Mouse (Mus musculus): ENCODE results near the gene Eln. TPM values are rescaled to one million over a fixed set of nuclear protein-coding genes. Genes with fewer than 3 reads are reported as not detected.

Gene Eln
- total and polyA plus RNA-seq, 3 experiments, result 0.22 TPM; not detected in 2

DNA sequence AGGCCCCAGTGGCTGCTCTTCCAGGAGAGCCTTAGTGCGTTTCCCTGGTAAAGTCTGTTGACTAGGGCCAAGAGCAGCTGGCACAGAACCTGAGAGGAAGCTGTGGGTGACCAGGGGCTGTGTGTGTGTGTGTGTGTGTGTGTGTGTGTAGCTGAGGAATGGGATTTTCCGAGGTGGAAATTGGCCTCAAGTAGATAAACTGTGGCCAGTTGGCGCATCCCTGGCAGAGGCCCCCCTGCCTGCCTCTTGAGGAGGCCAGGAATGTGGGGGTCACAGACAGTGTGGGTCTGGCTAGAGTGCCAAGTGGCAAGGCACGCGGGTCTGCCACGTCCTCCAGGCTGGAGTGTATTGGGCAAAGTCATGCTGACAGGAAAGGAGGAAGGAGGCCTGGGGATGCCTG lies 37.8 kb downstream of the Eln start:
- Histone ChIP-seq H3K4me3 (ENCODE audit: low read depth, low read length) (no peak overlapping the region), H3K27me3 (ENCODE audit: insufficient read depth, low read length) (peaks cover 10% of the 10 kb centered on the region), H3K4me1 (ENCODE audit: insufficient read depth, low read depth, low read length) (no peaks in the 10 kb centered on the region), H3K9me3 (replicated peaks) (no peaks in the 10 kb centered on the region), H3K36me3 (replicated peaks) (no peaks in the 10 kb centered on the region)
- no peak for ATAC-seq (ENCODE audit: extremely low read depth, insufficient number of reproducible peaks, low FRiP score, poor library complexity, severe bottlenecking)
- DNase-seq (ENCODE audit: low spot score), result no peak
- no peak for TF ChIP-seq GATA1 (IDR thresholded peaks at IDR 0.05; ENCODE audit: borderline replicate concordance, low read length)
- no peak for TF ChIP-seq POLR2AphosphoS5 (IDR thresholded peaks at IDR 0.05; ENCODE audit: insufficient replicate concordance, low read depth, low read length)
- no peak for TF ChIP-seq GATA2 (IDR thresholded peaks at IDR 0.05; ENCODE audit: borderline replicate concordance, low read depth, low read length)
- no peak for TF ChIP-seq TAL1 (conservative IDR thresholded peaks at IDR 0.05; ENCODE audit: low read depth, low read length)
- no peak for TF ChIP-seq CTCF (IDR thresholded peaks at IDR 0.05; ENCODE audit: low read depth, low read length)

DNA sequence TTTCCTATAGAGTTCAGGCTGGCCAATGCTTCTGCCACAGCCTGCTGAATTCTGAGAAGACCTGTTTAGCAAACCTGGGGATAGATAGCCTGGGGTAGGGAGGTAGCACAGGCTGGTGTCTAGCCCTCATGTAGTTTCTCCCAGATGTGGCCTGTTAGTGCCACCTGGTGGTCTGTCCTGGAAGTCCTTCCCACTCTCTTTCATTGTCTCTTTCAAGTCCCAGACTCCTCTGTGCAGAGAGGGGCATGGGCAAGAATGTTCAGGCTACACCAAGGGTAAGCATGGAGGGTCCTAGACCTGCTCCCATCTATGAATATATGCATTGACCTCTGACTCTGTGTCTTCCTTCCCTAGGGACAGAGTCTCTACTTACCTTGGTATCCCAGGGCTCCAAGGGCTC lies 43.0 kb downstream of the Eln start:
- ATAC-seq (ENCODE audit: extremely low read depth, insufficient number of reproducible peaks, low FRiP score, poor library complexity, severe bottlenecking), result 0 out of 2 replicates have a peak, but pooled peaks have one; percentile 49
- Histone ChIP-seq H3K27me3 (ENCODE audit: insufficient read depth, low read length) (peaks cover 27% of the 10 kb centered on the region), H3K36me3 (replicated peaks) (no peaks in the 10 kb centered on the region), H3K4me1 (ENCODE audit: insufficient read depth, low read depth, low read length) (no peaks in the 10 kb centered on the region), H3K4me3 (ENCODE audit: low read depth, low read length) (no peak overlapping the region), H3K9me3 (replicated peaks) (no peaks in the 10 kb centered on the region)
- no peak for TF ChIP-seq GATA1 (IDR thresholded peaks at IDR 0.05; ENCODE audit: borderline replicate concordance, low read length)
- TF ChIP-seq TAL1 (conservative IDR thresholded peaks at IDR 0.05; ENCODE audit: low read depth, low read length), result no peak
- TF ChIP-seq GATA2 (IDR thresholded peaks at IDR 0.05; ENCODE audit: borderline replicate concordance, low read depth, low read length), result no peak
- TF ChIP-seq CTCF (IDR thresholded peaks at IDR 0.05; ENCODE audit: low read depth, low read length), result peak; percentile 76
- DNase-seq (ENCODE audit: low spot score), result peak; percentile 36

DNA sequence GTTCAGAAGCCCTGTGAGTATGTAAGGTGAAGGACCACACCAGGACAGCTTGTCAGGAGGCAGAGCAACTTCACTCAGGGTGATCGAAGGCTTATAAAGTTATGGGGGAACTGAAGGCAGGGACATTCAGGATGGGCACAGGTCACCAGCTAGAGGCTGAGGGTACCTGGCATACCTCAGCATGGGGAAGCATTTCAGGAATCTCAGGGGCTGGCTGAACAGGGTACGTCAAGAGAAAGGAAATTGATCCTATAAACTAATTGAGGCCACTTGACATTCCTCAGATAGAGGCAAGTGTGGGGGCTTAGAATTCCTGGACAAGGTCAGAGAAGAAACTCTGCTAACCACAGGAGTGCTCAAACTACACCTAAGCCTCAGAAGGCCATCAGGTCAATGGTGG lies 51.6 kb downstream of the Eln start:
- DNase-seq (ENCODE audit: low spot score) (no peak), ATAC-seq (ENCODE audit: extremely low read depth, insufficient number of reproducible peaks, low FRiP score, poor library complexity, severe bottlenecking) (no peak)
- H3K9me3 ChIP-seq (replicated peaks), result no peaks in the 10 kb centered on the region
- no peaks in the 10 kb centered on the region for H3K36me3 ChIP-seq (replicated peaks)
- TF ChIP-seq POLR2AphosphoS5 (IDR thresholded peaks at IDR 0.05; ENCODE audit: insufficient replicate concordance, low read depth, low read length), result no peak
- no peak overlapping the region for H3K4me3 ChIP-seq (ENCODE audit: low read depth, low read length)
- peaks cover 27% of the 10 kb centered on the region for H3K27me3 ChIP-seq (ENCODE audit: insufficient read depth, low read length)
- H3K4me1 ChIP-seq (ENCODE audit: insufficient read depth, low read depth, low read length), result no peaks in the 10 kb centered on the region

DNA sequence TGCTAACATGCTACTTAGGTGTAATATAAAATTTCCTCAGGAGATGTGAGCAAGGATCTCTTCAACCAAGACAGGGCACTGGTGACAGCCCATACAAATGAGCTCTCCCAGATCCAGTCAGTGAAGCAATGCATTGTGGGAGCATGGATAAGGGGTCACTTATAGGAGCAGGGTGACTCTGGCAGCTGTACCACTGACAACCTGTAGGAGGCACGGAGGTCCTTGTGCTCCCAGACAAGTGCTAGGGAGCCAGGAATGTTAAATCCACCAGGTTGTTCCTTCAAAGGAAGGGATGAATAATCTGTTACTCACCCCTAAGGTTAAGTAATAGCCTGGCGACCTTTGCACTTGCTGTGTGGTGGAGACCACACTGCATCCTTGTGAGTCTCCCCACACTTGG lies 52.0 kb downstream of the Eln start:
- ATAC-seq (ENCODE audit: extremely low read depth, insufficient number of reproducible peaks, low FRiP score, poor library complexity, severe bottlenecking), result peak; percentile 34
- H3K27me3 ChIP-seq (ENCODE audit: insufficient read depth, low read length), result peaks cover 28% of the 10 kb centered on the region

DNA sequence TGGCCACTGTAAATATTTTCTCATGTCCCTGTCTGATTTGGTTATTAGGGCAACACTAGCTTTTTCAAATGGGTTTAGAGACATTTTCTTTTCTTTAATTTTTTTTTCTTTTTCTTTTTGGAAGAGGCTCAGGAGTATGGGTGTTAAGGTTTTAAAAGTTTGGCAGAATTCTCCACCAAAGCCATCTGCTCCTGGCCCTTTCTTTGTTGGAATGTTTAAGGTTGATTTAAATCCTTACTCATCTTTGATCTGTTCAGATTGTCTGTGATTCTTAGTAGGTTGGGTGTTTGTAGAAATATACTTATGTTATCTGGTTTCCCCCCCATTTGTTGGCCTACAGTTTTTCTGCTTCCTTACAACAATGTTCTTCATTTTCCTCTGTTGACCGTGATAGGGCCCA lies 54.4 kb downstream of the Eln start:
- no peak for DNase-seq (ENCODE audit: low spot score)

More for the DNA sequence above, 52.0 kb downstream of the Eln start:
- DNase-seq (ENCODE audit: low spot score), result no peak
- H3K36me3 ChIP-seq (replicated peaks), result no peaks in the 10 kb centered on the region
- TF ChIP-seq TAL1 (conservative IDR thresholded peaks at IDR 0.05; ENCODE audit: low read depth, low read length) (no peak), CTCF (IDR thresholded peaks at IDR 0.05; ENCODE audit: low read depth, low read length) (0 out of 2 replicates have a peak, but pooled peaks have one; percentile 3)
- no peaks in the 10 kb centered on the region for H3K9me3 ChIP-seq (replicated peaks)
- H3K4me1 ChIP-seq (ENCODE audit: insufficient read depth, low read depth, low read length), result no peaks in the 10 kb centered on the region
- H3K4me3 ChIP-seq (ENCODE audit: low read depth, low read length), result no peak overlapping the region

DNA sequence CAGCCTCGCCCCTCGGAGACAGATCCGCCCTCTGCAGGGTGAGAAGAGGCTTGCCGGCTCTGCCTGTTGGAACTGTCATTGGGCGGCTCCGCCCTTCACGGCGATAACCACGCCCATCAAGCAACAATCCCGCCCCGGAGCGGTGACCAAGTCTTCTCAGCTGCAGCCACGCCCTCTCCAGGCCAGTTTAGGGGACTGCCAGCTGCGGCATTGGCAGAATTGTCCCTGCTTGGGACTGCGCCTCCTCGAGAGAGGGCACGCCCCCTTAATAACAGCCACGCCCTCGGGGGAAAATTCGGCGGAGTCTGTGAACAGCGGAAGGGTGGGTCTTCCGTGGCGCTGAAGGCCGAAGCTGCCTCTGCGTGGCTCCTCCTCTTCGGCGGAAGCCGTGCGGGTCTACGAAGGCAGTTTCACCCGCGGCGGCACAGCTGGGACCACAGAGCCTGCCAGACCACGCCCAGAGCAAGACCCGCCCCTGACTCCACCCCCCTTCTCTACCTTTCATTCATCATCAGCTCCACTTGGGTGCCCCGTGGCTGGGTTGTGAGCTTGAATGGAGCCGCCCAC lies 58.3 kb downstream of the Eln start:
- Histone ChIP-seq H3K9me3 (replicated peaks) (no peaks in the 10 kb centered on the region), H3K4me3 (ENCODE audit: low read depth, low read length) (peak overlapping the region; percentile 72), H3K27me3 (ENCODE audit: insufficient read depth, low read length) (peaks cover 48% of the 10 kb centered on the region), H3K4me1 (ENCODE audit: insufficient read depth, low read depth, low read length) (peaks cover 19% of the 10 kb centered on the region), H3K36me3 (replicated peaks) (no peaks in the 10 kb centered on the region)
- DNase-seq (ENCODE audit: low spot score) (peak; percentile 96), ATAC-seq (ENCODE audit: extremely low read depth, insufficient number of reproducible peaks, low FRiP score, poor library complexity, severe bottlenecking) (peak; percentile 95)
- TF ChIP-seq TAL1 (conservative IDR thresholded peaks at IDR 0.05; ENCODE audit: low read depth, low read length), result no peak
- TF ChIP-seq POLR2AphosphoS5 (IDR thresholded peaks at IDR 0.05; ENCODE audit: insufficient replicate concordance, low read depth, low read length), result no peak

More for the DNA sequence above, 54.4 kb downstream of the Eln start:
- H3K27me3 ChIP-seq (ENCODE audit: insufficient read depth, low read length), result peaks cover 23% of the 10 kb centered on the region
- no peaks in the 10 kb centered on the region for H3K36me3 ChIP-seq (replicated peaks)
- TF ChIP-seq GATA1 (IDR thresholded peaks at IDR 0.05; ENCODE audit: borderline replicate concordance, low read length), result no peak
- TF ChIP-seq GATA2 (IDR thresholded peaks at IDR 0.05; ENCODE audit: borderline replicate concordance, low read depth, low read length), result no peak
- no peak for TF ChIP-seq POLR2AphosphoS5 (IDR thresholded peaks at IDR 0.05; ENCODE audit: insufficient replicate concordance, low read depth, low read length)
- no peak for TF ChIP-seq CTCF (IDR thresholded peaks at IDR 0.05; ENCODE audit: low read depth, low read length)
- no peak for TF ChIP-seq TAL1 (conservative IDR thresholded peaks at IDR 0.05; ENCODE audit: low read depth, low read length)
- H3K4me1 ChIP-seq (ENCODE audit: insufficient read depth, low read depth, low read length), result peaks cover 15% of the 10 kb centered on the region
- H3K9me3 ChIP-seq (replicated peaks), result no peaks in the 10 kb centered on the region
- ATAC-seq (ENCODE audit: extremely low read depth, insufficient number of reproducible peaks, low FRiP score, poor library complexity, severe bottlenecking), result no peak
- H3K4me3 ChIP-seq (ENCODE audit: low read depth, low read length), result no peak overlapping the region

DNA sequence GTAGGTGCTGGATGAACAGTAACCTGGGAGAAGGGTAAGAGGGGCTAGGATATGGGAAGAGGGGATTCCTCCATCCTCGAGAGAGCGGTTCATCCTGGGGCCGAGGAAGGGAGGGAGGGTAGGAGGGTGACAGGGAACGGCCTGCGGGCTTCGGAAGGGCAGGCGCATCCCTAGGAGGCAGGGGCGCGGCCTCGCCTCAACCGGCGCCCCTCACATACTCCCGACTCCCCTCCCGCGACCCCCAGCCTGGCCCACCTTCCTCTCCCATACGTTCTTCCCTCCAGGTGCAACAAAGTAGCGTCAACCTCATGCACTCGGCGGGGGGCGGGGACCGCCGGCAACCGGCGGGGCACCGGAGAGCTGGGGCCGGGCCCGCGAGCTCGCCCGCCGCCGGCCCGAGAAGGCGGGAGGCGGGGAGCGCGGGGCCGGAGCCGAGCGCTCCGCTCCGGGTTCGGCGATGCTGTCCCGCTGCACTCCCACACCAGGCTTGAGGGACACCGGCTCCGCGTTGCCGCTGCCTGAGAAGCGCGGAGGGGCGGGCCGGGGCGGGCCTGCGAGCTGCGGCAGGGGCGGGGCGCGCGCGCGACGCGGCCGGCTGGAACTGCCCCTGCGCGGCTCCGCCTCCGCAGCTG lies 58.9 kb downstream of the Eln start, which contains the start of gene Limk1:
Gene Limk1, minus strand, starts transcription at position 513 of the 632 bp plus-strand sequence.
- DNase-seq (ENCODE audit: low spot score), result no peak
- peaks cover 49% of the 10 kb centered on the region for H3K27me3 ChIP-seq (ENCODE audit: insufficient read depth, low read length)
- TF ChIP-seq CTCF (IDR thresholded peaks at IDR 0.05; ENCODE audit: low read depth, low read length), result no peak
- no peak for TF ChIP-seq GATA2 (IDR thresholded peaks at IDR 0.05; ENCODE audit: borderline replicate concordance, low read depth, low read length)
- TF ChIP-seq TAL1 (conservative IDR thresholded peaks at IDR 0.05; ENCODE audit: low read depth, low read length), result no peak
- TF ChIP-seq GATA1 (IDR thresholded peaks at IDR 0.05; ENCODE audit: borderline replicate concordance, low read length), result no peak
- TF ChIP-seq POLR2AphosphoS5 (IDR thresholded peaks at IDR 0.05; ENCODE audit: insufficient replicate concordance, low read depth, low read length), result no peak
- H3K9me3 ChIP-seq (replicated peaks), result no peaks in the 10 kb centered on the region
- ATAC-seq (ENCODE audit: extremely low read depth, insufficient number of reproducible peaks, low FRiP score, poor library complexity, severe bottlenecking), result no peak
- peaks cover 19% of the 10 kb centered on the region for H3K4me1 ChIP-seq (ENCODE audit: insufficient read depth, low read depth, low read length)
- H3K36me3 ChIP-seq (replicated peaks), result no peaks in the 10 kb centered on the region
- peak within 1 kb of the TSS; percentile 72 for H3K4me3 ChIP-seq (ENCODE audit: low read depth, low read length)
